Mouse (Mus musculus) midbrain, embryonic 14.5 days (tissue): ENCODE data around the gene 1700088E04Rik. TPM values are rescaled to one million over a fixed set of nuclear protein-coding genes. Genes with fewer than 3 reads are reported as not detected.

Experiments used
- ATAC-seq: fragments of 200-750 bp; cut with Nextera tagmentation; 2 replicates; pipeline ENCODE4 v1.8.0; 2017; ENCODE audit warnings: moderate number of reproducible peaks, moderate library complexity; ENCODE audit not compliant: low FRiP score, low TSS enrichment
- DNase-seq: peaks from one replicate; pipeline ENCODE4 v3.0.0-alpha.2; 2015
- H3K27ac ChIP-seq: fragments of 300-500 bp; sonication (generic); replicated peaks from 2 replicates; pipeline ENCODE4 v1.5.1; 2014; ENCODE audit warnings: mild to moderate bottlenecking, low read depth, low read length, moderate library complexity
- H3K27me3 ChIP-seq: fragments of 300-500 bp; sonication (generic); 2 replicates; pipeline ENCODE4 v1.6.1; 2014; ENCODE audit warnings: low read length, control low read depth, mixed read lengths; ENCODE audit not compliant: control insufficient read depth, insufficient read depth
- H3K36me3 ChIP-seq: fragments of 300-500 bp; sonication (generic); 2 replicates; pipeline ENCODE4 v1.6.1; 2014; ENCODE audit warnings: low read length, control low read depth; ENCODE audit not compliant: control insufficient read depth, insufficient read depth
- H3K4me1 ChIP-seq: fragments of 300-500 bp; sonication (generic); 2 replicates; pipeline ENCODE4 v1.6.1; 2014; ENCODE audit warnings: mild to moderate bottlenecking, antibody characterized with exemption, low read length, control low read depth; ENCODE audit not compliant: control insufficient read depth, insufficient read depth
- H3K4me2 ChIP-seq: fragments of 300-500 bp; sonication (generic); 2 replicates; pipeline ENCODE4 v1.6.1; 2014; ENCODE audit warnings: mild to moderate bottlenecking, low read length, moderate library complexity
- H3K4me3 ChIP-seq: fragments of 300-500 bp; sonication (generic); replicated peaks from 2 replicates; pipeline ENCODE4 v1.5.1; 2014; ENCODE audit warnings: low read depth, low read length
- H3K9ac ChIP-seq: fragments of 300-500 bp; sonication (generic); replicated peaks from 2 replicates; pipeline ENCODE4 v1.6.1; 2014; ENCODE audit warnings: mild to moderate bottlenecking, low read length, moderate library complexity
- H3K9me3 ChIP-seq: fragments of 300-500 bp; sonication (generic); 2 replicates; pipeline ENCODE4 v1.6.1; 2016; ENCODE audit warnings: low read length, control low read depth, mixed read lengths; ENCODE audit not compliant: control insufficient read depth
- WGBS: fragments of 180-500 bp; shearing (Covaris S2); extraction: QIAGEN DNeasy Blood & Tissue Kit; methylation state at CpG from one replicate; pipeline ENCODE4 v1.1.7; 2014; 5-methylcytosine and 5-hydroxymethylcytosine counted together
- polyA plus RNA-seq: library from polyadenylated mRNA; unstranded; fragments of >200 nt; fragmentation: Nextera tagmentation; extraction: Ambion mirVana; gene quantifications from 2 replicates; pipeline ENCODE4 v1.2.1, GENCODE M21; 2014

1700088E04Rik gene
- polyA plus RNA-seq, 1 experiment from 2014 or later = 14.0 TPM

DNA sequence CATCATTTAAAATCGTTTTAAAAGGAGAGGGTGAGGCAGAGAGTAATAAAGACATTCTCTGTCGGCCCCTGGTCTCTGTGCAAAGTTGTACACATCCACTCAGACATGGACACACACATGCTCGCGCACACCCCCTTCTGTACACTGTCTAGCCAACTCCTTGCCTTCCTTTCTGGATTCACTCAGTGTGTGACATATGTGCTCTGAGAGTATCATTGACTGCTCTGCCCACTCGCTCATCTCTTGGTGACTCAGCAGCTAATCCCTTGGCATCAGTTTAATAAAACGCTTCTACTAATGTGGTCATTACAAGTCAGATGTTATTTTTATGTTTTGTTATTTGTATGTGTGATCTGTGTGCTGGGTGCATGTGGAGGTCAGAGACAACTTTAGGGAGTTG is 48.8 kb downstream of the 1700088E04Rik start:
- H3K36me3 ChIP-seq = peaks cover 84% of the 10 kb centered on the region
- H3K9me3 ChIP-seq = no peaks in the 10 kb centered on the region
- H3K4me3 ChIP-seq = no peak overlapping the region
- DNase-seq (no peak), ATAC-seq (no peak)
- H3K4me1 ChIP-seq = no peaks in the 10 kb centered on the region
- H3K27ac ChIP-seq = no peak overlapping the region
- no peaks in the 10 kb centered on the region for H3K27me3 ChIP-seq
- WGBS = 91% methylated on average over 6 of the region's 6 CpGs
- no peak overlapping the region for H3K9ac ChIP-seq
- H3K4me2 ChIP-seq = no peak overlapping the region

DNA sequence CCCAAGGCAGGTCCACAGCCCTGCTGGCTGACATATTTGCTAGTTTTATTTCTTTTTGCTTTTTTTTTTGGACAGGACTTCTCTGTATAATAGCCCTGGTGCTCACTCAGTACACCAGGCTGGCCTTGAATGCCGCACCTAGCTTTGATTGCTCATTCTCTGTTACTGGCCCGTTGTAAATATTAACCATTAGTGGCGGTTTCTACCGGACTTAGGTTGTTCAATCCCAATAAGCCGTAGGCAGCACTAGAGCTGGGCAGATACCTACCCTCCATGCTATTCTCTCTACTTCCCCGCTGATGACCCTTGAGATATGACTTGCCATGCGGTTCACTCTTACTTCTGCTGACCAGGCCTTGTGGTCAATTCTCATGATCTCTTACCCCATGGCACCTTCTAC is 61.5 kb downstream of the 1700088E04Rik start:
- no peak overlapping the region for H3K9ac ChIP-seq
- WGBS = 97% methylated on average over 7 of the region's 7 CpGs
- H3K9me3 ChIP-seq = no peaks in the 10 kb centered on the region
- H3K36me3 ChIP-seq = peaks cover 81% of the 10 kb centered on the region
- peaks cover 7% of the 10 kb centered on the region for H3K4me1 ChIP-seq
- no peak overlapping the region for H3K4me2 ChIP-seq
- DNase-seq = no peak
- no peak overlapping the region for H3K4me3 ChIP-seq
- no peak for ATAC-seq
- no peaks in the 10 kb centered on the region for H3K27me3 ChIP-seq
- H3K27ac ChIP-seq = no peak overlapping the region

Other genes with a start within 250 kb of the 1700088E04Rik start
- not detected in 2 replicates for gene Gm49510, start 241.6 kb downstream of the 1700088E04Rik start, polyA plus RNA-seq
- 1.7 and 2.9 TPM in 2 replicates for gene Sh3bp1, start 241.5 kb downstream of the 1700088E04Rik start, polyA plus RNA-seq
- gene Pdxp, start 227.3 kb downstream of the 1700088E04Rik start, polyA plus RNA-seq = 111 and 147 TPM in 2 replicates
- 13.8 and 101 TPM in 2 replicates for gene Lgals1, start 214.5 kb downstream of the 1700088E04Rik start, polyA plus RNA-seq
- gene Nol12, start 206.3 kb downstream of the 1700088E04Rik start, polyA plus RNA-seq = 61.0 and 70.8 TPM in 2 replicates
- 42.5 and 46.5 TPM in 2 replicates for gene Triobp, start 193.5 kb downstream of the 1700088E04Rik start, polyA plus RNA-seq
- 94.4 and 154 TPM in 2 replicates for gene H1f0, start 112.8 kb downstream of the 1700088E04Rik start, polyA plus RNA-seq
- not detected in 2 replicates for gene Galr3, start 99.4 kb downstream of the 1700088E04Rik start, polyA plus RNA-seq
- gene Ankrd54, start 78.4 kb downstream of the 1700088E04Rik start, polyA plus RNA-seq = 50.2 and 52.6 TPM in 2 replicates
- 141 and 182 TPM in 2 replicates for gene Eif3l, start 66.1 kb downstream of the 1700088E04Rik start, polyA plus RNA-seq
- 11.8 and 11.9 TPM in 2 replicates for gene Micall1, start 32.4 kb downstream of the 1700088E04Rik start, polyA plus RNA-seq
- 287 and 355 TPM in 2 replicates for gene Polr2f, start 244 bp downstream of the 1700088E04Rik start, polyA plus RNA-seq
- gene Sox10, start 24.0 kb upstream of the 1700088E04Rik start, polyA plus RNA-seq = 1.5 and 2.3 TPM in 2 replicates
- gene Pick1, start 87.9 kb upstream of the 1700088E04Rik start, polyA plus RNA-seq = 47.7 and 74.3 TPM in 2 replicates
- gene Gm49486, start 88.1 kb upstream of the 1700088E04Rik start, polyA plus RNA-seq = 1.6 TPM in 2 replicates
- 0.28 and 0.34 TPM in 2 replicates for gene Slc16a8, start 113.5 kb upstream of the 1700088E04Rik start, polyA plus RNA-seq
- gene Baiap2l2, start 144.3 kb upstream of the 1700088E04Rik start, polyA plus RNA-seq = 1.9 and 2.0 TPM in 2 replicates
- gene Pla2g6, start 187.1 kb upstream of the 1700088E04Rik start, polyA plus RNA-seq = 26.0 and 28.2 TPM in 2 replicates
- gene Maff, start 205.4 kb upstream of the 1700088E04Rik start, polyA plus RNA-seq = 1.0 and 1.2 TPM in 2 replicates